Mouse (Mus musculus) thymus, postnatal 4 days (tissue): ENCODE measurements around the gene Rnase9.
"Not testable (repeated sequence)": the region's sequence is repeated elsewhere in the genome, so short reads cannot be mapped to it uniquely, and the experiment has no call there.

Source experiments
- DNase-seq: peaks from one replicate; pipeline ENCODE4 v3.0.0; 2021

Gene Rnase9

DNA sequence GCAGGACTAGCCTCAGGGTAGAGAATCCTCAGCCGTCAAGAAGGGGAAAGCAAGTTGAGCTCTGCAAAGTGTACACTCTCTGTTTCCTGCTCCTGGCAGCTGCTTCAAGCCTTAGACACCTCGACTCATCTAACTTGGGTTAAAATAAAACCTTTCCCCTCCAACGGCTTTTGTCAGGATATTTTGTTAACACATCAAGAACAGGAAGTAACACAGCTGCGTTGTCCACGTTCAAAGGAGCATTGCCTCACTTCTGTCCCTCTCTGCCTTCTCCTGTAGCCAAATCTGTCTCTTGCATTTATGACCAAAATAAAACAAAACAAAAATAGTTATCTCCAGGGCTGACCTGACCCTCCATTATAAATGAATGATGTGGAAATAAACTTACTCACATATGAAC lies 6.2 kb upstream of the Rnase9 start:
- no peak for DNase-seq

DNA sequence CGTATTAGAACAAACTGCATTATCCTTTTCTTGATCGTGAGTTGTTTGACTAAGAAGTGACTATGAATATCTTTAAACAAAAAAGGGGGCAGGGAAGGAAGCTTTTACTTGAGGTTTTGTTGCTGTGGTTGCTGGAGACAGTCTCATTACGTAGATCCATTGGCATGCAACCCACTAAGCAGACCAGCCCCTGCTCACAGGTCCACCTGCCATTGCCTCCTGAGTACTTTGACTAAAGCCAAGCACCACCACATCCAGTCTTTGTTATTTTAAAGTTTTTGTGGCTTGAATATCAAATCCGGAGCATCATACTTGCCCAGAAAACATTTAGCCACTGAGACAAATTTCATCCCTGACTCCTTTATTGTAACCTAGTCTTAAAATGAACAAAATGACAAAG lies 5.5 kb downstream of the Rnase9 start:
- no peak for DNase-seq

DNA sequence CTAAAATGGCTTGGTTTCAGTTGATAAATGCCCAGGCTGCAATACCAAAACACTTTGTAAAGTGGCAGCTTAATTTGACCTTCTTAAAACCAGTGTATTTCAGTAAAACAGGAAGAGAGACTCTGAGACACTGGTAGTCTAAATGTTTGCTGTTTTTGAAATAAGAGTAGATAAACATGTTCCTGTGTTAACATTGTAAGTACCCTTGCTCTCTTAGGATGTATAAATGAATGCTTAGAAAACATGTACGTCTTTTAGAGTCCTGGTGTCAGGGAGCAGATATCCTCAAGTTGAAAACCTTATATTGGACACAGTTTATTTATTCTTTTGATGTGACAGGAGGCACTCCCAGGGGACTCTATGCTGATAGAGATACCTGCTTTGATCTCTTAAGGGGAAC lies 6.5 kb downstream of the Rnase9 start:
- DNase-seq: no peak

DNA sequence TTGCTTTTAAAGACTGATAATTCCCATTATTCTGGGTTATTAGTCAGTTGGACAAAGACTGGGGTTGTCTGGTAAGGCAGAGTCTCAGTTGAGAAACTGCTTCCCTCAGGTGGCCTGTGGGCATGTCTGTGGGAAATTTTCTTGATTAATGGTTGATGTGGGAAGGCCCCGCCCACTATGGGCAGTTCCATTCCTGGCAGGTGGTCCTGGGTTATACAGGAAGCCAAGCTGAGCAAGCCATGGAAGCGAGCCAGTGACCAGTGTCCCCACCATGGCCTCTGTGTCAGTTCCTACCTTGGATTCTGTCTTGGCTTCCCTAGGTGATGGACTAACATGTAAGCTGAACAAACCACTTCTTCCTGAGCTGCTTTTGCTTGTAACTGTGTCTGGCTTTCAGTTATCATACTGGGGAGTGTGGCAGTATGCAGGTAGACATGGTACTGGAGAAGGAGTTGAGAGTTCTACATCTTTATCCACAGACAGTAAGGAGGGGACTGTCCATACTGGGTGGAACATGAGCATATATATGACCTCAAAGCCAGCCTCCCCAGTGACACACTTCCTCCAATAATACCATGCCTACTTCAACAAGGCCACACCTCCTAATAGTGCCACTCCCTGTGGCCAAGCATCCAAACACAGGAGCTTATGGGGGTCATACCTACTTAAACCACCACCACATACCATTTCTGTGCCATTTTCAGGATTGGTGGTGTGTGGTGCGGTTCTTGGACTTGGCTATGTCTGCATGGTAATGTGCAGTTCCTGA lies 14.1 kb downstream of the Rnase9 start:
- no peak for DNase-seq

DNA sequence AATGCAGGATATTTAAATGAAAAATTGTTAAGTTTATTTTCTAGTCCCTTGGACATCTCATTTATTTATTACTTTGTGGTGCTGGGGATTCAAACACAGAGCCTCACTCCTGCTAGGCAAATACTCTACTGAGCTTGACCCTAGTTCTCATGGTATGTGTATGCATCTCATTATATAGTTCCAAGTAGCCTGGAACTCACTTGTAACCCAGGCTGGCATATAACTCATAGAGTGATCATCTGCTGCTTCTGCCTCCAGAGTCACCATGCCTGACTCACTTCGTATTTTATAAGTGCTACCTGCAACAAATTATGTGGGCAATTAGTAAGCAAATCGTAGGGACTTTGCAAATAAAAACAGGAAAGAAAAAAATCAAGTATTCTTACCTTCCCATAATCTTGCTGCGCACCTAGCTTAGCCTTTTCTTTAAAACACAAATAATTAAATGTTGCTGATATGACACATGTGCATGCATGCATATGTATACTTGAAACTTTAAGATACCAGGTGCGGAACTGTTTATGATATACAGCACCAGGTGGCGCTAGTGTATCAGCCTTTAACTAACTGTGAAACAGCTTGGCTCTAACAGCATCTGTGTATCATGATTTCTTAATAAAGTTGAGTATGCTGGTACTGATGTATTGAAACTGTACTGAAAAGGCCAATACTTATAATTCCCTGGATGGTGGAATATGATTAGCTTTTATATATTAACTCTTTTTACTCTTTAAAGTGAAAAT lies 15.1 kb downstream of the Rnase9 start:
- peak; percentile 72 for DNase-seq

DNA sequence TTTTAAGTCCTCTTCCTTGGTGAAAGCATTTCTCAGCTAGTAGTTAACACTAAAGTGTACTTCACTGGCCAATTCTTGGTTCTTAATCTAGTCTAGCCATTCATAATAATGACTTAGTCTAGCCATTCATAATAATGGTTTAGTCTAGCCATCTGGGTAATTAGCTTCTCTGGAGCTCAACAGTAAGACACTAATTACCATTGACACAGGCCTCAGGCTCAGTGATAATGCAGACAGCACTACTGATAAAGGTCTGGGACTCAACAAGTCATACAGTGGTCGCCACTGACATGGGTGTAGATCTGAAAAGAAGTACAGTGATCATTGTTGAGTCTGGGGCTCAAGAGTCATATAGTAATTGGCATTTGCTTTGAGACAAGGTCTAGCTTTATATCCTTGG lies 16.8 kb downstream of the Rnase9 start:
- DNase-seq: no peak

DNA sequence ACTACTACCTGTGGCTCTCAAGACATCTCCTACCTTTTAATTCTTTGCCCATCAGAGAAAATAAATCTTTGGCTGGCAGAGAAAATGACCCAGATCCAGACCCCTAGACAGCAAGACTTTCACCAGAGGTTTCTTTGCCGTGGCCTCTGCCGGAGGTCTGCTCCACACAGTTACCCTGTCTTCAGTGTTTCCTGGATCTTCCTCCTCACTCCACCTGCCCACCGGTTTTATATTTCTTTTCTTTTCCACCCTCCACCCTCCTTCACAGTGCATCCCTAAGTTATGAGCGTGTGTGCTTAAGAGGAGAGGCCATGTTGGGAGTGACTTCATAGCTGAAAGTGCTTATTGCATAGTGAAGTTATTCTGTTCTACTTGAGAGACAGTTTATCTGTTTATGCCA lies 18.2 kb downstream of the Rnase9 start:
- DNase-seq: no peak

DNA sequence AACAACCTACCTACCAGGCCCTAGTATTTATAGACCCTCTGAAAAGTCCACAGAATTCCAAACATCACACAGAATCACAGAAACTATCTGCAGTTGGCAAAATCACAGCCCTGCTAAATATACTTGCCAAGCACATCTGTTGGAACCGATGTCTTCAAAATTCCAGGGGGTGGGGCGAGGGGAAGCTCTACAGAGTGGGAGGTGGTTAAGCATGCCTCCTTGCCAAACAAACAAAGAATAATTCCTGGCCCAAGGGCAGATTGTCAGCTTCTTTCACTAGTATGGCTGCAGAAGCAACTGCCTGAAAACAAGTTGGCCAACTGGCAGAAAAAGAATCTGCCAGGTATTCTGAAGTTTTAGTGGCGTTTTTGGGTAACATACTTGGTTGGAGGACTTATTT lies 24.4 kb downstream of the Rnase9 start:
- DNase-seq: no peak

DNA sequence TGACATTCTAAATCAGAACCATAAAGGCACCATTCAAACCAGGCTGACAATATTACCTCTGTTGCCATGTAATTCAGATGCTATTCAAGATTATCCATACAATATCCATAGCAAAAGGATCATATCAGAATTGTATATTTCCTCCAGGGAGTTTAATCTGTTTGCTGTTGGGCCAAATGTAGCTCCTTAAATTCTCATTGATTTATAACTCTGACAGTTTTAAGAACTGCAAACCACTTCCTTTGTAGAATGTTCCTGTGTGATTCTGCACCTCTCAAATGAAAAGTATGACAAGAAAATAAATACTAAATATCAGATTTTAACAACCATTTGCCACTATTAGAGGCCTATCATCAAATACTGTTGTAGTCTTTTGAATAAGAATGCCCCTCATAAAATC lies 25.9 kb downstream of the Rnase9 start:
- DNase-seq: no peak

DNA sequence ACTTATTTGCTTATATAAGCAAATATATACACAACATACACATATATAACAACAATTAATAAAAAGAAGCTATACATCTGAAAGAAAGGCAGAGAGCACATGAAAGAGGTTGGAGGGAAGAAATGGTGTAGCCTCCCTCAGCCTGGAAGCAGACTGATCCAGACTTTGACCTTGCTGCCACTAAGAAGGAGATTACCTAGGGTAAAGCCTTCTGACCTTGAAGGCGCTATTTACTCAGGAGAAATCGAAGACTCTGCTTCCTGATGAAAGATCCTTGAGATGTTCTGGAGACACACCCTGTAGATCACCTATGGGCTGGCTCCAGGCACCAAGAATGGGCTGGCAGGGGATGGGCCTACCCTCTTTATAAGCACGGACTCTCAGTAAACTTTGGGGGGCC lies 26.9 kb downstream of the Rnase9 start:
- not testable (repeated sequence) for DNase-seq

DNA sequence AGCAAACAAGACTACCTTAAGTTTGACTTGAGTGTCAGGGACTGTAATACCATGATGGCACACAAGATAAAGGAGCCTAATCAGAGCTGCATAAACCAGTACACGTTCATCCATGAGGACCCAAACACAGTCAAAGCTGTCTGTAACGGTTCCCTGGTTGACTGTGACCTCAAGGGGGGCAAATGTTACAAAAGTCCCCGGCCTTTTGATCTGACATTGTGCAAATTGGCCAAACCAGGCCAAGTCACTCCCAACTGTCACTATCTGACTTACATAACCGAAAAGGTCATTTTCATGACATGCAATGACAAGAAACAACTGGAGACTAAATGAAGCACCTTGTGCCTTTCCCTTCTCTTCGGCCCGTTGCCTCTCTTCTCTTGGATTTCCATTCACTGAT lies 32.1 kb downstream of the Rnase9 start:
- DNase-seq: no peak

DNA sequence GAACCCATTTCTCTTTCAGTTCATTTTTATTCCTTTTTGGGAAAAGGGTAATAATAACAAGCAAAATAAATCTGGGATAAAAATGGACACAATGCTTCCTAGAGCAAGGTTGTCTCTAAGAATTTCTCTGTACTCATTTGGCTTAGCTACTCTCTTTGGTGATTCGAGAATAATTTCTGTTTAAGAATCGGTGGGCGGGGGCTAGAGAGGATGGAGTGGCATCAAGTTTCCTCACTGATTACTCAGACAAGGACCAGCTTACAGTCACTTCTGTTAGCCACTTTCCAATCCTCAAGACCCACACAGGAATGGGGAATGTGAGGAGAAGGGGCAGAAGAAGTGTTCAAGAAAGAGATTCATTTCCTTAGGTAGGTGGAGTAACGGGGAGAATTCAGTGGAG lies 32.9 kb downstream of the Rnase9 start:
- no peak for DNase-seq

DNA sequence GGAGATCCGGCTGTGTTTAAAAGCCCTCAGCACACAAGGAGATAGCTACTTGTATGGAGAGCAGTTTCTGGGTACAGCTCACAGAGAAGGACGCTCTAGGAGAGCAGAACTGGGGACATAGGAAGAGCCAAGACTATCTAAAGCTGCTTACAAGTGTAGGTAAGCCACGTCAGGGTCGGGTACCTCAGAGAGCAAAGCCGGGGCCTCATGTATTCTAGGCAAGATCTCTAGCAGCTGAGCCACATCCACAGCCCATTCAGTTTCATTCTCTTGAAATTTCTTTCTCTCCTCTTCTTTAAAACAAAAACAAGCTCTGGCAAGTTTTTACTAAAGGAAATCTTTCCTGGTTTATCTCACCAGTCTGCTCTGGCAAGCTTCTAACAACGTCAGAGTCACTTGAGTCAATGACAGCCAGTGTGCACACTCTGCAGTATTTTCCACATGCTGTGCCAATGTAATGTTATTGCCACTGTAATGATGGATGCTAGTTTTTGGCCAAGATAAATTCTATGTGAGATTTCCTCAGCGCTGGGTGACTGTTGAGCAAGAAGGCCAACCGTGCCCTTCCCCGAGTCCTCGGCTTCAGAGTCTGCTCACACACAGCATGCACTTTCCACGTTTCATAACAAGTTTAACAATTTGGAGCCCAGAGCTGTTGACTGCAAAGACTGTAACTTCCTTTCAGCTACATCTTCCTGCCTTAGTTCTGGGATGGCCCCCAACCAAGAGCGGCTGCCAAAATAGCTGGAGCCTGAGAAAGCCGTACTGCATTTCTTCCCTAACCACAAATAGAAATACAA lies 33.6 kb downstream of the Rnase9 start:
- DNase-seq: no peak

DNA sequence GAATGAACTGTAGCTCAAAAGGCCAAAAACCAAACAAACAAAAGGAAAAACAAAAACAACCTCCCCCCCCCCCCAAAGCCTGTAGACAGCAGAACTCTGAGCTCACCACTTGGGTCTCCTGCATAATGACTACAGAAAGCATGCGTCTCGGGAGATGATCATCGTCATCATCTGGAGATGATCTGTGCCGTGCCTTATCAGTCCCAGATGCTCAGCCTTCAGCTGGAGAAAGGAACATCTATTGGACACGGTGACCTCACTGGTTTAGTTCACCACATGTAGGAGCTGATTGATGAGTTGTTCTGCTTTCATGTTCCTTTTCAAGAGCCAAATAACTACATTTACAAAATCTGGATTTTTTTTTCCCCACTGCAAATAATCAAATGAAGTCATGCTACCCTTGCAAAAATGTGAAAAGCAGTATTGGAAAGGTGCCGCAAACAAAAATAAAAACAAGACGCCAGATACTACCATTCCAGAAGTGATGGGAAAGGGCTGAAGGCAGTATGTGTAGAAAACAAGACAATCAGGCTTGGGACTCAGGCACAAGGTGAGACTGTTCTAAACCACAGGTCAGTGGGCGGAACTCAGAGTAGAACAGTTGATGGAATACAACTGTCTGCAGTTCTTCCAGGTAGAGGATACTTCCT lies 34.4 kb downstream of the Rnase9 start, which contains the start of gene Rnase10:
Gene Rnase10, plus strand, starts transcription at position 600 of the 650 bp plus-strand sequence.
- DNase-seq: no peak

DNA sequence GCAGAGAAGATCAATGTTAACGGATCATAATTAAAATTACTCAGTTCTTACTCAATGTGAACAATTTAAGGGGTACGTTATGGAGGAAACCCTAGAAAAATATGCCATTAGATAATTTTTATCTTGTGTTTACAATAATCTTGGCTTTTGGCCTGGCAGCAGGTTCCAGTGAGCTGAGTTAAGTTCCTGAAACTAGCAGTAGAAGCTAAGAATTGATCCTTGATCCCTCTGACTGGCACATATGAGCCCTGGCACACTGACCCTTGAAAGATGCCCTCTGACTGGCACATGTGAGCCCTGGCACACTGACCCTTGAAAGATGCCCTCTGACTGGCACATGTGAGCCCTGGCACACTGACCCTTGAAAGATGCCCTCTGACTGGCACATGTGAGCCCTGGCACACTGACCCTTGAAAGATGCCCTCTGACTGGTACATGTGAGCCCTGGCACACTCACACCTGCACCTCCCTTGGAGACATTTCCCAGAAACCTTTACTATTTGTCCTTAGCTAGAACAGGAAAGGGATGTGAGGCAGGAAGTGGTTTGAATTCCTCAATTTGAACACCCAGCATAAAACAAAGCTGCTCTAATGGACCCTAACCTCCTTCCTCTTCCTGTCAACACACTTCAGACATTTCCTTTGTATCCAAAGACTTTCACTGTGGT lies 43.5 kb downstream of the Rnase9 start:
- no peak for DNase-seq

DNA sequence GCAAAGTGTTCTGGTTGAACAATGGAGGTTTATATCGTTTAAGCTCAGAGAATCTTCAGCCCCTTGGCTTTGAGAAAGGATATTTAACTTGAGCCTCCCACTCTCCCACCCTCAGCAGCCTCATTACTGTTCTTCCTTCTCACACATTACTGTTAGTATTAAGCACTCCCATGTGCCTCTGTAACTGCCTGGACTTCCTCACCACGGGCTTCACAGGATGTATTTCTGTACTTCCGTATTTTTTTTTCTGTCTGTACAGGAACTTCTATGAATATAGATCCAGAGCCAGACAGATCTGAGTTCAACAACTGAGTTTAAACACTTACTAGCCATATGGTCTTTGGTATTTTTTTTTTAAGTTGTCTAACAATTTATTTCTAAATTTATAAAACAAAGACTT lies 44.6 kb downstream of the Rnase9 start:
- no peak for DNase-seq

DNA sequence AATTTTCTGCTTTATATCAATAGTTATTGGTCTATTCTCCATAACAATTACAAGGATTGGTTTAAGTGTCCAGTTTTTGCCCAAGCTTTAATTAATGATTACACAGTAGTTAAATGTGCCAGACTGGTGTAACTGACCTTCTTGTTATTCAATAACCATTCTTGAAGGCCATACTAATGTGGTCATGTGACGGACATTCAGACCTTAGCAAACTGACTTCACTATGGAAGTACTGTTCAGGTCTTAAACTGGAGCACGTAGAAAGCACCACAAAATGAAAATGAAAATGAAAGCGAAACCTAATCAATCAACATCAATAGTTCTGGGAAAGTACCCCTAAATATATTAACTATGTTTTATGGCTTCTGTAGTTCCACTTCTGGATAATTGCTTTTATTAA lies 50.6 kb downstream of the Rnase9 start:
- DNase-seq: no peak
